Mouse (Mus musculus) heart, postnatal 0 days (tissue): ENCODE measurements around the gene Eef1akmt3.

Experiments
- CTCF ChIP-seq: IDR thresholded peaks from 2 replicates; pipeline ENCODE4 v1.5.1; 2016; ENCODE audit warnings: antibody characterized with exemption, control low read depth, low read depth
- EP300 ChIP-seq: IDR thresholded peaks from 2 replicates; pipeline ENCODE4 v1.6.1; 2016; ENCODE audit warnings: antibody characterized with exemption, low read depth

- no peak for TF ChIP-seq CTCF
- TF ChIP-seq EP300: no peak
Measured at GRCm38 (mm10) chr10:127062503-127062902, 21.2 kb upstream of the Eef1akmt3 start.
